Mouse (Mus musculus): ENCODE results near the gene Tspan13.

GRCm38 (mm10) chr12:36013216-36013910, 28.9 kb downstream of the Tspan13 start:
- no peak for TF ChIP-seq POLR2A (IDR thresholded peaks at IDR 0.05; ENCODE audit: borderline replicate concordance, low read depth, low read length)
- TF ChIP-seq CTCF (IDR thresholded peaks at IDR 0.05; ENCODE audit: low read depth, low read length) = no peak

Data from bone marrow macrophage, adult 2 months (primary cell).